Mouse (Mus musculus): ENCODE measurements around the gene Polr3gl.

DNA sequence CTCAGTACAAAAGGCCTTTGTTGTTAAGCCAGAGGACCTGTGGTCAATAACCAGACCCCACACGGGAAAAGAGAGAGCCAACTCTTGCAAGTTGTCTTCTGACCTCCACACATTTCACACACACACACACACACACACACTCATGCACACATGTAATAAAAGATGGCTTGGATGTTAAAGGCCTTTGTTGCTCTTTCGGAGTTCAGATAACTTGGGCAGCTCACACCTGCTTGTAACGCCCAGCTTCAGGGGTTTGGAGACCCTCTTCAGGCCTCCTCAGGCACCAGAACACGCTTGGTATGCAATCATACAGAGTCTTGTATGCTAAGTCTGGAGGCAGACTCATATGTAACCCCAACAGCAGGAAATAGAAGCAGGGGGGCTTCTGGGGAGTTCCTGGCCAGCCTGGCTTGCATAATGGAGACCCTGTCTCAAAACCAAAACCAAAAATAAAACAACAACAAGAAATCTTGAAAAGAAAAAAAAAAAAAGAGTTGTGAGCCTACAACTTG is 14.7 kb downstream of the Polr3gl start:
- TF ChIP-seq CTCF (IDR thresholded peaks at IDR 0.05; ENCODE audit: control insufficient read depth, insufficient read depth, insufficient replicate concordance, low read depth, low read length) (no peak), POLR2A (IDR thresholded peaks at IDR 0.05; ENCODE audit: control insufficient read depth, low read depth, low read length) (no peak)

Measured in testis, adult 2 months (tissue).